Mouse (Mus musculus): ENCODE results near the gene Impg1.
"Not testable (repeated sequence)": the region's sequence is repeated elsewhere in the genome, so short reads cannot be mapped to it uniquely, and the experiment has no call there.

Gene Impg1

GRCm38 (mm10) chr9:80342520-80342919, 122.8 kb downstream of the Impg1 start:
- no peak for DNase-seq

- DNase-seq: no peak
Measured at GRCm38 (mm10) chr9:80341756-80342155, 123.5 kb downstream of the Impg1 start.

GRCm38 (mm10) chr9:80340927-80341326, 124.4 kb downstream of the Impg1 start:
- DNase-seq: no peak

- DNase-seq: no peak
Measured at GRCm38 (mm10) chr9:80338026-80338425, 127.3 kb downstream of the Impg1 start.

- peak; percentile 14 for DNase-seq
Measured at GRCm38 (mm10) chr9:80335660-80336357, 129.5 kb downstream of the Impg1 start.

- peak; percentile 46 for DNase-seq
Measured at GRCm38 (mm10) chr9:80333998-80334605, 131.2 kb downstream of the Impg1 start.

GRCm38 (mm10) chr9:80333466-80333865, 131.8 kb downstream of the Impg1 start:
- no peak for DNase-seq

GRCm38 (mm10) chr9:80332153-80332552, 133.1 kb downstream of the Impg1 start:
- peak; percentile 45 for DNase-seq

- DNase-seq: not testable (repeated sequence)
Measured at GRCm38 (mm10) chr9:80321051-80321887, 144.0 kb downstream of the Impg1 start.

GRCm38 (mm10) chr9:80318027-80318426, 147.3 kb downstream of the Impg1 start:
- no peak for DNase-seq

GRCm38 (mm10) chr9:80315922-80316321, 149.4 kb downstream of the Impg1 start:
- no peak for DNase-seq

- no peak for DNase-seq
Measured at GRCm38 (mm10) chr9:80313610-80314009, 151.7 kb downstream of the Impg1 start.

- no peak for DNase-seq
Measured at GRCm38 (mm10) chr9:80307629-80308028, 157.7 kb downstream of the Impg1 start.

GRCm38 (mm10) chr9:80306853-80307252, 158.4 kb downstream of the Impg1 start:
- no peak for DNase-seq

GRCm38 (mm10) chr9:80306390-80306789, 158.9 kb downstream of the Impg1 start:
- DNase-seq: no peak

GRCm38 (mm10) chr9:80303518-80303917, 161.8 kb downstream of the Impg1 start:
- DNase-seq: peak; percentile 17

- no peak for DNase-seq
Measured at GRCm38 (mm10) chr9:80299031-80299430, 166.2 kb downstream of the Impg1 start.

GRCm38 (mm10) chr9:80296086-80296485, 169.2 kb downstream of the Impg1 start:
- no peak for DNase-seq

GRCm38 (mm10) chr9:80293056-80293584, 172.2 kb downstream of the Impg1 start:
- no peak for DNase-seq

GRCm38 (mm10) chr9:80286845-80287244, 178.4 kb downstream of the Impg1 start:
- no peak for DNase-seq

- DNase-seq: no peak
Measured at GRCm38 (mm10) chr9:80284539-80285174, 180.6 kb downstream of the Impg1 start.

- DNase-seq: no peak
Measured at GRCm38 (mm10) chr9:80282426-80282825, 182.9 kb downstream of the Impg1 start.

GRCm38 (mm10) chr9:80280724-80281123, 184.6 kb downstream of the Impg1 start:
- DNase-seq: no peak

Data from kidney, adult 9 months (tissue).